ENCODE assay signal across 9 mouse cellular contexts in the genomic region with DNA sequence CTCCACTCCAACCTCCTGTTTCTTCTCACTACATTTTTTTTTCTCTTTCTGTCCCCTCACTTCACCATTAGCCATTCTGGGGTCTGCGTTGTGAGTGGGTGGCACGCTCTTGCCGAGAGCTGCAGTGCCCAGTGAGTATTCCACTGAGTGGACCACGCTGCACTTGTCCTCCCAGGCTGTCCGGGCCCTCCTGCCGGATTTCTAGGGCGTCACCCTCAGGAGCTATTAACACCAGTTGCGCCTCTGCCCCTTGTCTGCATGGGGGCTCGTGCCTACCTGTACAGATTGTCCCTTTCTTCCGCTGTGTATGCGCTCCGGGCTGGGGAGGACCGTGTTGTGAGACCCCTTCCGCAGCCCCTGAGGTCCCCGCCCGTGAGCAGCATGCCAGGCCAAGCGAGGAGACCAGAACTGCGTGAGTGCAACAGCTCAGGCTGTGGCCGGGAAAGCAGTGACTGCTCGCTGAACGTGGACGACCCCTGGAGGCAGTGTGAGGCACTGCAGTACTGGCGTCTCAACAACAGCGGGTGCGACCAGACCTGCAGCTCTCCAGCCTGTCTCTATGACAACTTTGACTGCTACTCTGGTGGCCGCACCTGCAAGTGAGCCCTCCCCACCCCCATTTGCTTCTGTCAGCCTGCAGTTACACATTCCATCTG. TPM values are rescaled to one million over a fixed set of nuclear protein-coding genes. Genes with fewer than 3 reads are reported as not detected.
DNase-seq lines count a peak whose midpoint lies in the region; ATAC-seq and TF ChIP-seq lines count a peak whose summit lies in the region.
"Had no signal": no experiment of that assay in that cellular context is flagged by ENCODE, and none has a peak within 500 bp of the region (broad histone marks: within the 10 kb centered on the region; RNA-seq: fewer than 3 reads in every experiment).

No protein-coding gene starts in this region.

- H3K4me1 ChIP-seq in forebrain, embryonic 15.5 days: 0 out of 2 replicates have a peak, but pooled peaks cover 5% of the 10 kb centered on the region
- H3K4me1 ChIP-seq in thymus, adult 2 months (replicated peaks; ENCODE audit: control insufficient read depth, insufficient read depth, low read length): peaks cover 7% of the 10 kb centered on the region

- no peak overlapping the region for H3K9ac ChIP-seq in forebrain, embryonic 15.5 days (replicated peaks)

- H3K27ac ChIP-seq in forebrain, embryonic 15.5 days (replicated peaks): no peak overlapping the region
- no peak overlapping the region for H3K27ac ChIP-seq in thymus, adult 2 months (ENCODE audit: control insufficient read depth, insufficient read depth, low read length)

- WGBS in forebrain, embryonic 15.5 days: 9% methylated on average over 26 of the region's 26 CpGs
- 28% methylated on average over 26 of the region's 26 CpGs for WGBS in thymus, adult 2 months

- H3K9me3 ChIP-seq in forebrain, embryonic 15.5 days: no peaks in the 10 kb centered on the region

- intact Hi-C loops in heart, postnatal 36 days (cut with DNase I): loop anchor here (2.0 kb wide), 1 partner anchor 49 kb away; no protein-coding TSS in a partner anchor

- peak; percentile 88 for DNase-seq in ES-CJ7 (ENCODE audit: low read depth, low spot score)
- DNase-seq in cerebellum, adult 11 months: peak; percentile 69
- peak; percentile 81 to 87 for DNase-seq in heart, postnatal 36 days
- DNase-seq in layer of hippocampus, adult 18-20 months (ENCODE audit: low spot score in 2 of 2): peak; percentile 76 to 91
- DNase-seq in lung, adult 18-20 months: peak; percentile 78 to 83
- DNase-seq in thymus, adult 2 months: peak; percentile 89

- no peak for TF ChIP-seq POLR2A in thymus, adult 2 months (IDR thresholded peaks at IDR 0.05; ENCODE audit: control insufficient read depth, extremely low read depth, insufficient read depth, low read length, poor library complexity)

- H3K4me3 ChIP-seq in forebrain, embryonic 15.5 days: peak overlapping the region; percentile 15; the same call in 1 of the 2 replicates
- H3K4me3 ChIP-seq in thymus, adult 2 months (ENCODE audit: control insufficient read depth, insufficient read depth, low read length): no peak overlapping the region

- peaks cover 4% of the 10 kb centered on the region; the same call in 1 of the 2 replicates for H3K27me3 ChIP-seq in forebrain, embryonic 15.5 days
- H3K27me3 ChIP-seq in thymus, adult 2 months (ENCODE audit: control insufficient read depth, insufficient read depth, low read length): no peaks in the 10 kb centered on the region

- H3K4me2 ChIP-seq in forebrain, embryonic 15.5 days (replicated peaks): peak overlapping the region; percentile 34

- H3K36me3 ChIP-seq in forebrain, embryonic 15.5 days: no peaks in the 10 kb centered on the region
- no peaks in the 10 kb centered on the region for H3K36me3 ChIP-seq in thymus, adult 2 months (ENCODE audit: control insufficient read depth, insufficient read depth, low read length)

- peak; percentile 70 for ATAC-seq in forebrain, embryonic 15.5 days (replicated peaks)
- peak; percentile 93 for ATAC-seq in neutrophil, adult 5-6 weeks (ENCODE audit: extremely low read depth, insufficient number of reproducible peaks, low FRiP score, poor library complexity, severe bottlenecking)

- TF ChIP-seq CTCF in thymus, adult 2 months (IDR thresholded peaks at IDR 0.05; ENCODE audit: borderline replicate concordance, control insufficient read depth, extremely low read depth, insufficient read depth, low read length, poor library complexity): peak; percentile 90

RNA-seq across cellular contexts. Expression of a gene that starts 22.8 kb away (rescaled TPM):
- polyA plus RNA-seq in forebrain, embryonic 15.5 days (2015; fragmentation: Nextera tagmentation; extraction: Ambion mirVana): 13.6 and 13.9 TPM in 2 replicates
- 10 to 100 TPM; 10.6 to 11.7 TPM for total RNA-seq in heart, postnatal 36 days (2021)
- total RNA-seq in layer of hippocampus, adult 18-20 months (2021): 100 to 1,000 TPM in 1 of 2 experiments, 10 to 100 TPM in 1; 99.5 to 106 TPM
- total RNA-seq in neutrophil, adult 5-6 weeks (2017): 5.2 and 6.0 TPM in 2 replicates
- polyA plus RNA-seq in thymus, adult 2 months (2012; rRNA removed): 26.1 and 28.8 TPM in 2 replicates

RNA-seq across cellular contexts. Expression of a gene that starts 29.7 kb away (rescaled TPM):
- not detected in 2 replicates for polyA plus RNA-seq in forebrain, embryonic 15.5 days (2015; fragmentation: Nextera tagmentation; extraction: Ambion mirVana)
- not detected for total RNA-seq in heart, postnatal 36 days (2021)
- not detected for total RNA-seq in layer of hippocampus, adult 18-20 months (2021)
- not detected in 2 replicates for total RNA-seq in neutrophil, adult 5-6 weeks (2017)
- polyA plus RNA-seq in thymus, adult 2 months (2012; rRNA removed): 0.09 TPM in 1 of 2 replicates, not detected in the other
- polyA plus RNA-seq: gonadal fat pad, adult 2 months had no signal

Comparison
In these comparisons a context has a peak if more than half of its experiments do, and no peak if none do; other contexts are left out.
1. RNA of a gene that starts 22.8 kb away (total RNA-seq): 99.5 to 106 TPM in layer of hippocampus, adult 18-20 months; 10.6 to 11.7 TPM in heart, postnatal 36 days and 5.2 to 6.0 TPM in neutrophil, adult 5-6 weeks; every median in the first group is over 4 times any median in the second.
2. Peak in every context shown above with its lines, with median percentiles within 50 percentile points of each other: DNase-seq.